Mouse (Mus musculus) heart, embryonic 10.5 days (tissue): ENCODE data around the gene Tmem132d. TPM values are rescaled to one million over a fixed set of nuclear protein-coding genes. Genes with fewer than 3 reads are reported as not detected.

ENCODE experiments used
- DNase-seq: peaks from one replicate; pipeline ENCODE4 v3.0.0-alpha.2; 2017; ENCODE audit warnings: low spot score
- H3K27ac ChIP-seq: fragments of 300-500 bp; sonication (generic); 2 replicates; pipeline ENCODE4 v1.5.1; 2016; ENCODE audit warnings: mild to moderate bottlenecking
- H3K27me3 ChIP-seq: fragments of 300-500 bp; sonication (generic); 2 replicates; pipeline ENCODE4 v1.6.1; 2016; ENCODE audit warnings: mild to moderate bottlenecking; ENCODE audit not compliant: poor library complexity, insufficient read depth, severe bottlenecking
- H3K36me3 ChIP-seq: fragments of 300-500 bp; sonication (generic); 2 replicates; pipeline ENCODE4 v1.6.1; 2016; ENCODE audit warnings: mild to moderate bottlenecking, moderate library complexity
- H3K4me1 ChIP-seq: fragments of 300-500 bp; sonication (generic); 2 replicates; pipeline ENCODE4 v1.6.1; 2016; ENCODE audit warnings: mild to moderate bottlenecking
- H3K4me3 ChIP-seq: fragments of 300-500 bp; sonication (generic); 2 replicates; pipeline ENCODE4 v1.5.1; 2016; ENCODE audit warnings: mild to moderate bottlenecking, moderate library complexity
- H3K9me3 ChIP-seq: fragments of 300-500 bp; sonication (generic); 2 replicates; pipeline ENCODE4 v1.6.1; 2016; ENCODE audit warnings: mild to moderate bottlenecking, moderate library complexity
- WGBS: fragments of 180-500 bp; shearing (Covaris S2); methylation state at CpG from one replicate; pipeline ENCODE4 v1.1.7; 2016; 5-methylcytosine and 5-hydroxymethylcytosine counted together
- polyA plus RNA-seq: library from polyadenylated mRNA; unstranded; fragments of >200 nt; fragmentation: Nextera tagmentation; extraction: Ambion mirVana; gene quantifications from 2 replicates; pipeline ENCODE4 v1.2.1, GENCODE M21; 2016

Gene Tmem132d
- polyA plus RNA-seq, 1 experiment from 2014 or later = 0.29 TPM

DNA sequence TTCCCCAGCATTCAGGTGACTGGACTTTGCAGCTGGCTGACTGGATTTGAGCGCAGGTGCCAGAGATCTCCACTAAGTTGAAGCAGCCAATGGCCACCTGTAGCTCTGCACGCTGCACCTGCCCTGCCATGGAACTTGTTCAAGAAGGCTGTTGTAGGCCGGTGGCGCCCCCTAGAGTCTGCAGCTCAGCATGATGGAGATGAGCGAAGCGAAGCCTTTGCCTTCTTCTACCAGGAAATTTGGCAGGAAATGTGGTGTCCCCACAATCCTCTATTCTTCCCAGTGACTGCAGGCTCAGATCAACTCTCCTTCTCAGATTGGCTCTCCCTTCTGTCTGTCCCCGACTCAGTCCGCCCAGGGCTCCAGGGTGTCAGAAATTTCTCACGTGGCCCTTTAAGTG, 4.0 kb upstream of the Tmem132d start:
- peaks cover 8% of the 10 kb centered on the region for H3K4me1 ChIP-seq
- H3K9me3 ChIP-seq = no peaks in the 10 kb centered on the region
- no peak overlapping the region for H3K4me3 ChIP-seq
- H3K27me3 ChIP-seq = peaks cover 82% of the 10 kb centered on the region
- no peak for DNase-seq
- no peaks in the 10 kb centered on the region for H3K36me3 ChIP-seq
- 14% methylated on average over 9 of the region's 9 CpGs for WGBS
- H3K27ac ChIP-seq = no peak overlapping the region

DNA sequence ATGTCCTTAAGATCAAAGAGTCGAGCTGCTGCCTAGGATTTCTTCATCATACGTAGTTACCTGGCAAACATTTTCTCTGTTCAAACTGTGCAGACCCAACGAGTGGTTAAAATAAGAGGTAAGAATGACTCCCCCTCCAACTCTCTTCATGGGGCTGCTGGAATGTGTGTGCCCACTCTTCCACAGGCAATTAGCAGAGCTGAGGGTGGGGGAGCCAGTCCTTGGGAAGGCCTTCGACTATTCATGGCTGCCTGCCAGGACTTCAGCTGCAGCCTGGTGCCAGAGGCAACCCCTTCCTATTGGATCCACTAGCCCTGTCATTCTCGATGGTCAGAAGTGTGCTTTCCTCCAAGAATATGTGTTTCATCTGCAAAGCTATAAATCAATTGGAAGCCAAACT, 2.8 kb upstream of the Tmem132d start:
- DNase-seq = no peak
- H3K4me1 ChIP-seq = peaks cover 8% of the 10 kb centered on the region
- peaks cover 86% of the 10 kb centered on the region for H3K27me3 ChIP-seq
- 67% methylated on average over 5 of the region's 5 CpGs for WGBS
- H3K4me3 ChIP-seq = no peak overlapping the region
- H3K27ac ChIP-seq = no peak overlapping the region
- no peaks in the 10 kb centered on the region for H3K9me3 ChIP-seq
- H3K36me3 ChIP-seq = no peaks in the 10 kb centered on the region

DNA sequence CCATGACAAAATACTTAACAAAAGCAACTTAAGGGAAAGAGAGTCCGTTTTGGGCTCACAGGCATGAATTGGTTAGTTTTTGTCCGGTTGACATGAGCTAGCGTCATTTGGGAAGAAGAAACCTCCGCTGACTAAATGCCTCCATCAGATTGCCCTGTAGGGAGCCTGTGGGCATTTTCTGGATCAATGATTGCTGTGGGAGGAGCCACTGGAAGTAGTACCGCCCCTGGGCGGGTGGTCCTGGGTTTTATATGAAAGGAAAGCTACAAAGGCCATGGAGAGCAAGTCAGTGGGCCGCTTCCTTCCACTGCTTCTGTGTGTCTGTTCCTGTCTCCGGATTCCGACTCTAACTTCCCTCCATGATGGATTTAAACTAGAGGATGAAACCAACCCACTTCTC, 909 bp upstream of the Tmem132d start:
- Histone ChIP-seq H3K36me3 (no peaks in the 10 kb centered on the region), H3K9me3 (no peaks in the 10 kb centered on the region), H3K4me3 (no peak overlapping the region), H3K27me3 (peaks cover 87% of the 10 kb centered on the region), H3K27ac (no peak overlapping the region), H3K4me1 (peaks cover 8% of the 10 kb centered on the region)
- no peak for DNase-seq
- WGBS = 50% methylated on average over 9 of the region's 9 CpGs

DNA sequence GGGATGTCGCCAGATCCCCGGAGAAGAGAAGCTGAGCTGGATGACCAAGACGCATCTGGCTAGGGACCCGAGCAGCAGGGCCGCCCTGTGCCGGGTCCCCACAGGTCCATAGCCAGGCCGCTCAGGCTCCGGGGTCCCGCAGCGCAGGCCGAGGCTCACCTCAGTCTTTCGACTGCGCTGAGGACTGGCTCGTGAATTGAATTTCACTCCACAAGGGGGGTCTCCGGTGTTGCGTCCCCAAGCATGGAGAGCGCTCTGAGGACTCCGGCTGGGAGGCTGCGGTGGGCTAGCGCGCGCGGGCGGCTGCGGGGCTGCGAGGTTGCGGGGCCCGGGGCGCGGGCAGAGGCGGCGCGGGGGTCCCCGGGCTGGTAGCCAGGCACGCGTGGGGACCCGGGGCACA, 455 bp downstream of the Tmem132d start:
- peaks cover 73% of the 10 kb centered on the region for H3K27me3 ChIP-seq
- WGBS = under 1% methylated on average over 29 of the region's 37 CpGs
- no peak overlapping the region for H3K27ac ChIP-seq
- H3K4me3 ChIP-seq = peak overlapping the region; percentile 54
- no peak for DNase-seq
- H3K36me3 ChIP-seq = no peaks in the 10 kb centered on the region
- H3K4me1 ChIP-seq = peaks cover 8% of the 10 kb centered on the region
- H3K9me3 ChIP-seq = no peaks in the 10 kb centered on the region

DNA sequence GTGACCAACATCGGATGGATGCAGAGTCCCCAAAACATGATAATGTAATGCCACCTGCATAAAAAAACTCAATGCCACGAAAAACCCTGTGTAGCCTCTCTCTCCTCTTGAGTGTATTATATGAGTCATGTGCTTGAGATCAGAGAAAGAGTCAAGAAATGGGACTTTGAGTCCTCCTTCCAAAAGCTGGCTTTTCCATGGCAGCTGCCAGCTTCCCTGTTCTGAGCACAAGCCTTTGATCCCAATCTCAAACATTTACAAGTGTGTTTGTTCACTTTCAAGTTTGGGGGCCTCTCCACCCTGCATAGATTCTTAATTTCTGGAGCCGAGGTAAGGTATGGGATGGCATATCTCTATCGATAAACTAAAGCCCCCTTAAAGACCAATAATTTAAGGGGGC, 8.2 kb downstream of the Tmem132d start:
- no peak for DNase-seq
- no peaks in the 10 kb centered on the region for H3K36me3 ChIP-seq

DNA sequence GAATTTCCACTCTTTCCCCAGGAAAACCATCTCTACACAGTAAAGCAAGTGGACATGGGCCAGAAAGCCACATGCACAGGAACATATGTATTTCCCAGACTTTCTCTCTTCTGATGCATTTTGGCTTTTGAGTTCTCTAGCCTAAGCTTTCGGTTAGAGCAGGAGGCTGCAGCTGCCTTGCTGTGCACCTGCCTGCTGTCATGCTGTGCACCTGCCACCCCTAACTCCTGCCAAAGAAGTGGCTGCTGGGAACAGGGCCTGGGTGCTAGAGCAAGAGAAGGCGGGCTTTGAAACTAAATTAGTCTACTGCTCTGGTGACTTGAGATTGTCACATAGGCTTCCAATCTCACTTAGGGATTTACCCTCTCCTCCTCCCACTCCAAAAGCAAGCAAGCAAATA, 8.7 kb downstream of the Tmem132d start:
- H3K4me1 ChIP-seq = no peaks in the 10 kb centered on the region
- no peak overlapping the region for H3K4me3 ChIP-seq
- 69% methylated on average over 2 of the region's 2 CpGs for WGBS
- peaks cover 6% of the 10 kb centered on the region; the same call in 1 of the 2 replicates for H3K9me3 ChIP-seq
- H3K27me3 ChIP-seq = no peaks in the 10 kb centered on the region
- no peak overlapping the region for H3K27ac ChIP-seq
- H3K36me3 ChIP-seq = no peaks in the 10 kb centered on the region
- no peak for DNase-seq

More for the DNA sequence above, 8.2 kb downstream of the Tmem132d start:
- no peak overlapping the region for H3K4me3 ChIP-seq
- no peaks in the 10 kb centered on the region for H3K4me1 ChIP-seq
- 79% methylated on average over 4 of the region's 4 CpGs for WGBS
- peaks cover 6% of the 10 kb centered on the region; the same call in 1 of the 2 replicates for H3K9me3 ChIP-seq
- H3K27ac ChIP-seq = no peak overlapping the region
- H3K27me3 ChIP-seq = no peaks in the 10 kb centered on the region

DNA sequence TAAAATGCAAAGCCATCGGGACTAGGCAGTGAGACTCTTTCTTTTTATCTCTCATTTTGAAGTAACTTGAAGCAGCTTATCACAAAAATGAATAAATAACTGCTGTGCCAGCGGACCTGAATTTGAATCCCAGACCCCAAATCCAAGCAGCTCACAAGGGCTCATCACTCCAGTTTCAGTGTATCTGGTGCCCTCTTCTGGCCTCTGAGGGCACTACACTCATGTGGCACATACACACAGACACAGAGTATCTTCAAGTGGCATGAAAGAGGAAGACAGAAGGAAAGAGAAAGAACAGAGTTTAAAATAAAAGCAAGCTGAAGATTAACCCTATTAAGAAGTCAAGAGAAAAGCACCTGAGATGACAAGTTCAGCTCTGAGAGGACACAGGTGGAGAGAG, 10.8 kb downstream of the Tmem132d start:
- WGBS = 77% methylated on average over 2 of the region's 2 CpGs
- Histone ChIP-seq H3K36me3 (no peaks in the 10 kb centered on the region), H3K27me3 (no peaks in the 10 kb centered on the region), H3K4me3 (no peak overlapping the region), H3K27ac (no peak overlapping the region), H3K4me1 (no peaks in the 10 kb centered on the region), H3K9me3 (peaks cover 6% of the 10 kb centered on the region; the same call in 1 of the 2 replicates)
- no peak for DNase-seq

DNA sequence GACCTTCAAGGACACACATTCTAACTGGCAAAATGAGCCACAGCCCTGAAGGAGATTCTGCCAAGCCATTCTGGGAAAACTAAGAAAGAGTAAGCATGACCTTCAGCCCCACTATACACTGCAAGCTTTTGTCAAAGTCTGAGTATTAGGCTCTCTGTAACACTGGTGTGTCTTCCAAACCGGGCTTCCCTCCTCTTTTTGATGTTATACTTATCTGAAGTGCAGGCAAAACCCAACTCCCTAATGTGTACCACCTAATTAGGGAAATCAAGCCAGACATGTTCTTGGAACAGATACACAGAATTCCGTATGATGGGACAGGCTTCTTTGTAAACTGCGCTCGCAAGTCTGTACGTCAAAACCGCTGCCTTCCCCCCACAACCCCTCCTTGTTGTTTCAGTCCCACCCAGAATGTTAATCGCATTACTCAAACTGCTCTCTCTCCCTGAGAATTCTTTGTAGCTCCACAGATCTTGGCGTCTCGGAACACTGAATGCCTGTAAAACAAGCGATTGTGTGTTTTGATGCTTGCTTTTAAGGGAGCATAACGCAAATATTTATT, 14.6 kb downstream of the Tmem132d start:
- Histone ChIP-seq H3K4me1 (no peaks in the 10 kb centered on the region), H3K4me3 (no peak overlapping the region), H3K27me3 (no peaks in the 10 kb centered on the region), H3K27ac (no peak overlapping the region), H3K9me3 (peaks cover 6% of the 10 kb centered on the region; the same call in 1 of the 2 replicates), H3K36me3 (no peaks in the 10 kb centered on the region)
- DNase-seq = no peak
- WGBS = 72% methylated on average over 11 of the region's 11 CpGs

DNA sequence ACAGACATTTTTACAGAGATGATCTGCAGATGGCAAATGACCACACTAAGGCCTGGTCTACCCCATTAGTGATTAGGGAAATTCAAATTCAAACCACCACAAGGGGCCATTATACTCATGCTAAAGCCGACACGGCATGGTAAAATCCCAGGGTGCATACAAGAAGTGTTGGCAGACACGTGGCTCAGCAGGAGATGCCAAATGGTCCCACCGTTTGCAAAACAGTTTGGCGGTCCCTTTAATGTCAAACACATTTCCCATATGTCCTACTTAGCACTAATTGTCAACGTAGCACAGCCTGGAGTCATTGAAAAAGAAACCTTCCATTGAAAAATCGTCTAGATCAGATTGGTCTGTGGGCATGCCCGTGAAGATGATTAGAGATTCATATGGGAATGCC, 18.8 kb downstream of the Tmem132d start:
- DNase-seq = no peak
- no peak overlapping the region for H3K27ac ChIP-seq
- 57% methylated on average over 8 of the region's 8 CpGs for WGBS
- H3K36me3 ChIP-seq = no peaks in the 10 kb centered on the region
- no peaks in the 10 kb centered on the region for H3K9me3 ChIP-seq
- no peaks in the 10 kb centered on the region for H3K4me1 ChIP-seq
- H3K4me3 ChIP-seq = no peak overlapping the region
- H3K27me3 ChIP-seq = no peaks in the 10 kb centered on the region

DNA sequence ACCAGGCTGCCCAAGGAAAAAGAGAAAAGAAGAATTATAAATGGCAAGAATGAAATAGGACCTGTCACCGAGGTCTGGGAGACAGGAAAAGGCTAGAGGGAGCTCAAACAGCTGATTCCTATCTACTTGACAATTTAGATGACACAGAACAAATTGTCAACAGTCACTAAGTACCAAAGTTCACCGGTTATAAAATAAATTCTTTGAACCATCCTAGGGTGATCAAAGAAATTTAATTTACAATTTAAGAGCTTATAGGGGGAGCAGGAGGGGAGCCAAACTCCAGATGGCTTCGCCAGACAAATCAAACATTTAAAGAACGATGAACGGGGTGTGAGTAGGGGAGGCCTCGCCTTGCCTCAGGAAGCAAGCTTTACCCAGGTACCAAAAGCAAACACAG, 20.6 kb downstream of the Tmem132d start:
- Histone ChIP-seq H3K27ac (no peak overlapping the region), H3K9me3 (no peaks in the 10 kb centered on the region), H3K4me1 (no peaks in the 10 kb centered on the region), H3K4me3 (no peak overlapping the region), H3K36me3 (no peaks in the 10 kb centered on the region), H3K27me3 (no peaks in the 10 kb centered on the region)
- DNase-seq = no peak
- 75% methylated on average over 6 of the region's 6 CpGs for WGBS

DNA sequence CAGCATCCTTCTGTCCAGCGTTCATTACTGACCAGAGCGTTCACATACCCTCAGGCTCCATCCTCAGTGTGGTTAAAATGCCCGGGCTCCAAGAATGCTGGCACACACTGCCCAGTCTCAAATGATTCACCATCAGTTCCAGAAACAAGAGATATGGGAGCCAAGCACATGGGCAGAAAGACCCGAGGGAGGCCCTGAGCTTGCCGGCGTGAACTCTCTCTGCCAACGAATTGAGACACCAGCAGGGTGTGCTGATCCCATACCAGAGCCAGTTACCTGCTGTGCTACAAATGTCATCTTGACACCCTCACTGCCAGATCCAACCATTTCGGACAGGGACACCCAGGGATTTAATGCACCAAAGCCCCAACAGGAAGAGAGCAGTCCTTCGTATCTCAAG, 25.3 kb downstream of the Tmem132d start:
- Histone ChIP-seq H3K36me3 (no peaks in the 10 kb centered on the region), H3K27ac (no peak overlapping the region), H3K27me3 (no peaks in the 10 kb centered on the region), H3K4me1 (no peaks in the 10 kb centered on the region), H3K9me3 (no peaks in the 10 kb centered on the region), H3K4me3 (no peak overlapping the region)
- WGBS = 68% methylated on average over 9 of the region's 9 CpGs
- no peak for DNase-seq

DNA sequence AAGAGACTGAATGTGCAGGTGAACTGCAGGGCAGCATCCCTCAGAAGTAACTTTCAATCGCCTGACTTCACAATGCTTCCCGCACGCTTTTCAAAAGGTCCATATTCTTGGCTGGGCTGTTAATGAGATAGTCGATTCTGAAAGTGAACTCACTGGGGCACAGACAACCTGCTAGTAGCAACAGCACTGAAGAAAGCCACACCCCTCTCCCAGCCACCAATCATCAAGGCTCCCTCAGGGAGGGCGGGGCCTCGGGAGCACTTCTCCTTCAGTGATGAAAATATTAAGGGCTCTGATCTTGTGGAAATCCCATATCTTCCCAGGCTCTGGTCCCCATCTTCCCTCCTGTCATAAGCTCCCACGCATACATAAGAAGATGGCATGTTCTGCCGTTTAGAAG, 27.8 kb downstream of the Tmem132d start:
- Histone ChIP-seq H3K27ac (no peak overlapping the region), H3K36me3 (no peaks in the 10 kb centered on the region), H3K4me1 (no peaks in the 10 kb centered on the region), H3K27me3 (no peaks in the 10 kb centered on the region), H3K9me3 (no peaks in the 10 kb centered on the region), H3K4me3 (no peak overlapping the region)
- WGBS = 86% methylated on average over 8 of the region's 8 CpGs
- DNase-seq = no peak

DNA sequence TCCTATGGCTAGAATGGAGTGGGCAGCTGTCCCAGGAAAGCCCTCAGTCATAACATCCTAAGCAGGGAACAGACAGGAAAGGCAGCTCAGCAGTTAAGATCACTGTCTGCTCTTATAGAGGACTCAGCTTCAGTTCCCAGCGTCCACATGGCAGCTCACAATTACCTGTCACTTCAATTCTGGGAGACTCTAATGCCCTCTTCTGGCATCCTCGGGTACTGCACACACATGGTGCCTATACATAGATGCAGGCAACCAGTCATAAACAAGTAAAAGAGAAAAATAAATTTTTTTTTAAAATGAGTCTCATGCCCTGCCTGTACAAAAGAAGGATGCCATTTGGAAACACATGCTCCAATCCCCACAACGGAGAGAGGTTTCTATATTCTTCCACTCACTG, 28.7 kb downstream of the Tmem132d start:
- H3K9me3 ChIP-seq = no peaks in the 10 kb centered on the region
- H3K36me3 ChIP-seq = no peaks in the 10 kb centered on the region
- no peaks in the 10 kb centered on the region for H3K27me3 ChIP-seq
- DNase-seq = no peak
- WGBS = 75% methylated on average over 3 of the region's 3 CpGs
- H3K27ac ChIP-seq = no peak overlapping the region
- no peaks in the 10 kb centered on the region for H3K4me1 ChIP-seq
- no peak overlapping the region for H3K4me3 ChIP-seq

DNA sequence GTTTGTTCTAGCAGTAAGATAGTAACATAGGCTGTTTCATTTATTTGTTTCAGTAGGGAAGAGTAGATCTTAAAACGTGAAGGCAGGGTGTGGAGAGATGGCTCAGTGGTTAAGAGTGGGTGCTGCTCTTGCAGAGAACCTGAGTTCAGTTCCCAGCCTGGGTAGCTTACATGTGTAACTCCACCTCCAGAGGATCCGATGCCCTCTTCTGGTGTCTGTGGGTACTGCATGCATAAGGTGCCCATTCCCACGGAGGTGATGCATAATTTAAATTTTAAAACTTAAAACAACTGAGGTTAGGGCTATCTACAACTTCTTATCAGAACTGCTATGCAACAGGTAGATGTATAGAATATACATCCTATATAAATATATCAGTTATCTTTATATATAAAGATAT, 40.5 kb downstream of the Tmem132d start:
- Histone ChIP-seq H3K4me3 (no peak overlapping the region), H3K27ac (no peak overlapping the region), H3K36me3 (no peaks in the 10 kb centered on the region), H3K9me3 (peaks cover 3% of the 10 kb centered on the region; the same call in 1 of the 2 replicates), H3K4me1 (no peaks in the 10 kb centered on the region), H3K27me3 (no peaks in the 10 kb centered on the region)
- WGBS = 79% methylated on average over 3 of the region's 3 CpGs
- no peak for DNase-seq
